Mouse (Mus musculus): Measurements from ENCODE around the gene Sfn. TPM values are rescaled to one million over a fixed set of nuclear protein-coding genes. Genes with fewer than 3 reads are reported as not detected.
"Not testable (repeated sequence)": the region's sequence is repeated elsewhere in the genome, so short reads cannot be mapped to it uniquely, and the experiment has no call there.

The Sfn gene
- 50.1 and 59.9 TPM in 2 replicates for polyA plus RNA-seq (2015; fragmentation: Nextera tagmentation; extraction: Ambion mirVana)

GRCm38 (mm10) chr4:133601721-133602218 lies at the start of gene Sfn:
Gene Sfn, minus strand, starts transcription at chr4:133602168.
- WGBS: 2% methylated on average over 16 of the region's 16 CpGs

GRCm38 (mm10) chr4:133651445-133651844 lies 49.5 kb upstream of the Sfn start:
- no peaks in the 10 kb centered on the region for H3K36me3 ChIP-seq (ENCODE audit: control insufficient read depth, insufficient read depth, low read length)
- no peak overlapping the region for H3K27ac ChIP-seq (ENCODE audit: low read length)
- no peak overlapping the region for H3K4me3 ChIP-seq (ENCODE audit: low read length)
- H3K9me3 ChIP-seq (ENCODE audit: control insufficient read depth, low read length): no peaks in the 10 kb centered on the region
- H3K9ac ChIP-seq (ENCODE audit: low read depth, low read length): peak overlapping the region; percentile 24; the same call in 1 of the 2 replicates
- H3K4me2 ChIP-seq (ENCODE audit: low read depth, low read length): no peak overlapping the region
- WGBS: 44% methylated on average over 10 of the region's 10 CpGs
- no peak for ATAC-seq
- H3K4me1 ChIP-seq (ENCODE audit: control insufficient read depth, insufficient read depth, low read length): 0 out of 2 replicates have a peak, but pooled peaks cover 3% of the 10 kb centered on the region
- H3K27me3 ChIP-seq (replicated peaks; ENCODE audit: control insufficient read depth, insufficient read depth, low read length): no peaks in the 10 kb centered on the region

More at GRCm38 (mm10) chr4:133601721-133602218, at the start of gene Sfn:
- Histone ChIP-seq H3K36me3 (ENCODE audit: control insufficient read depth, insufficient read depth, low read length) (no peaks in the 10 kb centered on the region), H3K27me3 (replicated peaks; ENCODE audit: control insufficient read depth, insufficient read depth, low read length) (peaks cover 5% of the 10 kb centered on the region; the same call in 1 of the 2 replicates), H3K4me3 (ENCODE audit: low read length) (peak within 1 kb of the TSS; percentile 48), H3K9me3 (ENCODE audit: control insufficient read depth, low read length) (no peaks in the 10 kb centered on the region), H3K27ac (ENCODE audit: low read length) (peak within 1 kb of the TSS; percentile 51), H3K4me2 (ENCODE audit: low read depth, low read length) (peak within 1 kb of the TSS; percentile 48), H3K4me1 (ENCODE audit: control insufficient read depth, insufficient read depth, low read length) (peaks cover 28% of the 10 kb centered on the region), H3K9ac (ENCODE audit: low read depth, low read length) (peak within 1 kb of the TSS; percentile 64)
- ATAC-seq: peak; percentile 63

GRCm38 (mm10) chr4:133649989-133650699 lies 48.2 kb upstream of the Sfn start, which contains the start of gene Zdhhc18:
Gene Zdhhc18, minus strand, starts transcription at chr4:133650154.
- Histone ChIP-seq H3K9me3 (ENCODE audit: control insufficient read depth, low read length) (no peaks in the 10 kb centered on the region), H3K27ac (ENCODE audit: low read length) (0 out of 2 replicates have a peak within 1 kb of the TSS, but pooled peaks have one; percentile 2), H3K27me3 (replicated peaks; ENCODE audit: control insufficient read depth, insufficient read depth, low read length) (no peaks in the 10 kb centered on the region), H3K9ac (ENCODE audit: low read depth, low read length) (peak within 1 kb of the TSS; percentile 48; the same call in 1 of the 2 replicates), H3K4me2 (ENCODE audit: low read depth, low read length) (peak within 1 kb of the TSS; percentile 48), H3K4me1 (ENCODE audit: control insufficient read depth, insufficient read depth, low read length) (0 out of 2 replicates have a peak, but pooled peaks cover 3% of the 10 kb centered on the region), H3K4me3 (ENCODE audit: low read length) (peak within 1 kb of the TSS; percentile 38), H3K36me3 (ENCODE audit: control insufficient read depth, insufficient read depth, low read length) (no peaks in the 10 kb centered on the region)
- ATAC-seq: peak; percentile 67
- 35% methylated on average over 7 of the region's 7 CpGs for WGBS

GRCm38 (mm10) chr4:133649464-133649863 lies 47.5 kb upstream of the Sfn start:
- Histone ChIP-seq H3K4me2 (ENCODE audit: low read depth, low read length) (peak overlapping the region; percentile 48; the same call in 1 of the 2 replicates), H3K27ac (ENCODE audit: low read length) (0 out of 2 replicates have a peak overlapping the region, but pooled peaks have one; percentile 2), H3K4me3 (ENCODE audit: low read length) (peak overlapping the region; percentile 38; the same call in 1 of the 2 replicates), H3K9ac (ENCODE audit: low read depth, low read length) (peak overlapping the region; percentile 48; the same call in 1 of the 2 replicates)
- not testable (repeated sequence) for H3K27me3 ChIP-seq (replicated peaks; ENCODE audit: control insufficient read depth, insufficient read depth, low read length); H3K36me3 ChIP-seq (ENCODE audit: control insufficient read depth, insufficient read depth, low read length); H3K4me1 ChIP-seq (ENCODE audit: control insufficient read depth, insufficient read depth, low read length); ATAC-seq; H3K9me3 ChIP-seq (ENCODE audit: control insufficient read depth, low read length)
- 83% methylated on average over 5 of the region's 5 CpGs for WGBS

- no peak for ATAC-seq
- Histone ChIP-seq H3K27ac (ENCODE audit: low read length) (no peak overlapping the region), H3K4me3 (ENCODE audit: low read length) (no peak overlapping the region), H3K9me3 (ENCODE audit: control insufficient read depth, low read length) (no peaks in the 10 kb centered on the region), H3K36me3 (ENCODE audit: control insufficient read depth, insufficient read depth, low read length) (no peaks in the 10 kb centered on the region), H3K9ac (ENCODE audit: low read depth, low read length) (no peak overlapping the region; the same call in 1 of the 2 replicates), H3K27me3 (replicated peaks; ENCODE audit: control insufficient read depth, insufficient read depth, low read length) (no peaks in the 10 kb centered on the region), H3K4me2 (ENCODE audit: low read depth, low read length) (peak overlapping the region; percentile 19; the same call in 1 of the 2 replicates), H3K4me1 (ENCODE audit: control insufficient read depth, insufficient read depth, low read length) (no peaks in the 10 kb centered on the region)
- WGBS: 46% methylated on average over 21 of the region's 21 CpGs
These were observed 43.7 kb upstream of the Sfn start for GRCm38 (mm10) chr4:133645680-133646079.

DNA sequence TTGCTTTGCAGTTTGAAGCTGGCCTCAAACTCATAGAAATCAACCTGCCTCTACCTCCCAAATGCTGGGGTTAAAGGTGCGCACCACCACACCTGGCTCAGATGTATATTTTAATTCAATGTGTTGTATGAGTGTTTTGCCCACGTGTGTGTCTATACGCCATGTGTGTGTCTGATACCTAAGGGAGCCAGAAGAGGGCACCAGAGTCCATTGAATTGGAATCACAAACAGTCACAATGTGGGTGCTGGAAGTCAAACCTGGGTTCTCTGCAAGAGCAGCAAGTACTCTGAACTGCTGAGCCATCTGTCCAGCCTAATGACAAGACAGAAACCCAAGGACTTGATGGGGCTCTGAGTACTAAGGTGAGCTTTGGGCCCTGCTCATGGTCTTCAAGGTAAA lies 43.2 kb upstream of the Sfn start:
- H3K9me3 ChIP-seq (ENCODE audit: control insufficient read depth, low read length): no peaks in the 10 kb centered on the region
- H3K36me3 ChIP-seq (ENCODE audit: control insufficient read depth, insufficient read depth, low read length): no peaks in the 10 kb centered on the region
- H3K27me3 ChIP-seq (replicated peaks; ENCODE audit: control insufficient read depth, insufficient read depth, low read length): no peaks in the 10 kb centered on the region
- 91% methylated on average over 3 of the region's 3 CpGs for WGBS
- ATAC-seq: no peak
- H3K4me2 ChIP-seq (ENCODE audit: low read depth, low read length): no peak overlapping the region
- no peak overlapping the region for H3K9ac ChIP-seq (ENCODE audit: low read depth, low read length)
- H3K27ac ChIP-seq (ENCODE audit: low read length): no peak overlapping the region
- H3K4me3 ChIP-seq (ENCODE audit: low read length): no peak overlapping the region
- no peaks in the 10 kb centered on the region for H3K4me1 ChIP-seq (ENCODE audit: control insufficient read depth, insufficient read depth, low read length)

DNA sequence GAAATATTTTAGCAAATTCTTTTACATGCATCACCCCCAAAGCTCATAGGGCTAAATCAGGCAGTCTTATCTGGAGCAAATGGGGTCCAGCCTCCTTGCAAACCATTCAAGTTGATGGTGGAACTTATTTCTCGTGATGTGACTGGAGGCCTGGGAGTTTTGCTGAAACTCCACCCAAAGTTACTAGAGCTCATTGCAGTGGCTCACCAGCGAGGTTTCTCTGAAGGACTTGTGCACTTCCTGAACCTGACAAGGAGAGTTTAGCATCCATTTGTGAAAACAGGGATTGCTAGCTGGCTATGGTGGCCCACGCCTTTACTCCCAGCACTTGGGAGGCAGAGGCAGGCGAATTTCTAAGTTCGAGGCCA lies 32.1 kb upstream of the Sfn start:
- H3K4me1 ChIP-seq (ENCODE audit: control insufficient read depth, insufficient read depth, low read length): peaks cover 22% of the 10 kb centered on the region
- no peak overlapping the region for H3K4me3 ChIP-seq (ENCODE audit: low read length)
- H3K27me3 ChIP-seq (replicated peaks; ENCODE audit: control insufficient read depth, insufficient read depth, low read length): no peaks in the 10 kb centered on the region
- no peak overlapping the region for H3K9ac ChIP-seq (ENCODE audit: low read depth, low read length)
- WGBS: 84% methylated on average over 5 of the region's 5 CpGs
- no peaks in the 10 kb centered on the region for H3K9me3 ChIP-seq (ENCODE audit: control insufficient read depth, low read length)
- ATAC-seq: no peak
- no peaks in the 10 kb centered on the region for H3K36me3 ChIP-seq (ENCODE audit: control insufficient read depth, insufficient read depth, low read length)
- H3K4me2 ChIP-seq (ENCODE audit: low read depth, low read length): no peak overlapping the region
- H3K27ac ChIP-seq (ENCODE audit: low read length): no peak overlapping the region

DNA sequence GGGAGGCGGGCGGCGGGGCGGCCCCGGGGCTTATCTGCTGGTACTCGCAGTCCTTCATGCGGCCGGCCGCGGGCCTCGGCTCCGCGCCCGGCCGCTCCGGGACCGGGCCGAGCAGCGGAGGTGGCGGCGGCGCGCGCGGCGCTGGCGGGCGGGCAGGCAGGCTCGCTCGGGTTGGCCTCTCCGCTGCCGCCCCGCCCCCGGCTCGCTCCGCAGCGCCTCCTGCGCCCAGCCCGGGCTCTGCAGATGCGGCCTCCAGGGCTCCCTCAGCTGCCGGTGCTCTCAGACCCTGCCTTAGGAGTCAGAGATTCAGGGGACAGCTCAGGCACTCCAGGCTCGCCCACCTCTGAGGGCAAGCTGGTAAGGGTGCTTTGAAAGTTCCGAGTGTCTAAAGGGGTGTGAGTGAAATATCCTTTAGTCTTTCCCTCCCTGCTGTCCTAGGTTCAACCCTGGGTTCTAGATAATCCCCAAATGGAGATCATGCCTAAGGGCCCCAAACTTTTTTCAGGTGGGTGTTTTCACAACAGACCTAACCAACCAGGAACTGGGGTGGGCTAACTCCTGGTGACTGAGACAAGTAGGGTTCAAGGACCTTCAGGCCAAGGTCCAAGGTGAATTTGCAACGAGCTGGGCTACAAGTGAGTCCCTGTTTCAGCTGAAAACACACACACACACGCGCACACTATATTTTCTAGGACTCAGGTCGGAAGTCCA lies 31.5 kb upstream of the Sfn start:
- Histone ChIP-seq H3K4me3 (ENCODE audit: low read length) (peak overlapping the region; percentile 86), H3K9ac (ENCODE audit: low read depth, low read length) (peak overlapping the region; percentile 96), H3K4me1 (ENCODE audit: control insufficient read depth, insufficient read depth, low read length) (peaks cover 22% of the 10 kb centered on the region), H3K4me2 (ENCODE audit: low read depth, low read length) (peak overlapping the region; percentile 97), H3K9me3 (ENCODE audit: control insufficient read depth, low read length) (no peaks in the 10 kb centered on the region), H3K36me3 (ENCODE audit: control insufficient read depth, insufficient read depth, low read length) (no peaks in the 10 kb centered on the region), H3K27ac (ENCODE audit: low read length) (peak overlapping the region; percentile 76), H3K27me3 (replicated peaks; ENCODE audit: control insufficient read depth, insufficient read depth, low read length) (no peaks in the 10 kb centered on the region)
- ATAC-seq: peak; percentile 91
- WGBS: 13% methylated on average over 26 of the region's 47 CpGs
